Mouse (Mus musculus) kidney, postnatal 0 days (tissue): ENCODE data around the gene Mical2. TPM values are rescaled to one million over a fixed set of nuclear protein-coding genes. Genes with fewer than 3 reads are reported as not detected.

Source experiments
- ATAC-seq: fragments of 200-750 bp; cut with Nextera tagmentation; replicated peaks from 2 replicates; pipeline ENCODE4 v1.8.0; 2017; ENCODE audit warnings: low read depth, moderate number of reproducible peaks, moderate TSS enrichment, moderate library complexity; ENCODE audit not compliant: low FRiP score
- DNase-seq: peaks from one replicate; pipeline ENCODE4 v3.0.0-alpha.2; 2016; ENCODE audit warnings: low spot score
- H3K27ac ChIP-seq: fragments of 300-500 bp; sonication (generic); 2 replicates; pipeline ENCODE4 v1.5.1; 2014; ENCODE audit warnings: mild to moderate bottlenecking
- H3K27me3 ChIP-seq: fragments of 300-500 bp; sonication (generic); 2 replicates; pipeline ENCODE4 v1.6.1; 2014; ENCODE audit warnings: low read length, mixed read lengths; ENCODE audit not compliant: insufficient read depth
- H3K36me3 ChIP-seq: fragments of 300-500 bp; sonication (generic); 2 replicates; pipeline ENCODE4 v1.6.1; 2014; ENCODE audit warnings: low read length, mixed read lengths; ENCODE audit not compliant: insufficient read depth
- H3K4me1 ChIP-seq: fragments of 300-500 bp; sonication (generic); replicated peaks from 2 replicates; pipeline ENCODE4 v1.6.1; 2014; ENCODE audit warnings: antibody characterized with exemption, low read length, mixed read lengths; ENCODE audit not compliant: insufficient read depth
- H3K4me2 ChIP-seq: fragments of 300-500 bp; sonication (generic); 2 replicates; pipeline ENCODE4 v1.6.1; 2014; ENCODE audit warnings: mild to moderate bottlenecking, low read length, moderate library complexity, mixed read lengths
- H3K4me3 ChIP-seq: fragments of 300-500 bp; sonication (generic); replicated peaks from 2 replicates; pipeline ENCODE4 v1.5.1; 2014; ENCODE audit warnings: low read depth, low read length
- H3K9ac ChIP-seq: fragments of 300-500 bp; sonication (generic); 2 replicates; pipeline ENCODE4 v1.6.1; 2014; ENCODE audit warnings: low read depth, low read length
- H3K9me3 ChIP-seq: fragments of 300-500 bp; sonication (generic); replicated peaks from 2 replicates; pipeline ENCODE4 v1.6.1; 2016; ENCODE audit warnings: low read length, inconsistent platforms, mixed read lengths
- CTCF ChIP-seq: IDR thresholded peaks from 2 replicates; pipeline ENCODE4 v1.5.1; 2016; ENCODE audit warnings: antibody characterized with exemption, low read depth, mild to moderate bottlenecking, moderate library complexity
- WGBS: fragments of 180-500 bp; shearing (Covaris S2); extraction: QIAGEN DNeasy Blood & Tissue Kit; methylation state at CpG from one replicate; pipeline ENCODE4 v1.1.7; 2014; 5-methylcytosine and 5-hydroxymethylcytosine counted together
- polyA plus RNA-seq: library from polyadenylated mRNA; unstranded; fragments of >200 nt; fragmentation: Nextera tagmentation; extraction: Ambion mirVana; gene quantifications from 2 replicates; pipeline ENCODE4 v1.2.1, GENCODE M21; 2015

Gene Mical2
- polyA plus RNA-seq, 1 experiment from 2014 or later = 5.1 TPM

GRCm38 (mm10) chr7:112300141-112300540, 74.5 kb downstream of the Mical2 start:
- Histone ChIP-seq H3K4me1 (peaks cover 16% of the 10 kb centered on the region), H3K27ac (peak overlapping the region; percentile 85; the same call in 1 of the 2 replicates), H3K9me3 (no peaks in the 10 kb centered on the region), H3K4me2 (no peak overlapping the region), H3K9ac (no peak overlapping the region), H3K27me3 (no peaks in the 10 kb centered on the region), H3K4me3 (no peak overlapping the region), H3K36me3 (no peaks in the 10 kb centered on the region)
- DNase-seq (no peak), ATAC-seq (no peak)
- 27% methylated on average over 5 of the region's 5 CpGs for WGBS
- no peak for TF ChIP-seq CTCF

GRCm38 (mm10) chr7:112301052-112301451, 75.4 kb downstream of the Mical2 start:
- DNase-seq = no peak
- no peak for ATAC-seq
- H3K9me3 ChIP-seq = no peaks in the 10 kb centered on the region
- H3K27ac ChIP-seq = no peak overlapping the region
- H3K36me3 ChIP-seq = no peaks in the 10 kb centered on the region
- peaks cover 16% of the 10 kb centered on the region for H3K4me1 ChIP-seq
- TF ChIP-seq CTCF = peak; percentile 34; the same call in 1 of the 2 replicates
- H3K9ac ChIP-seq = no peak overlapping the region
- no peaks in the 10 kb centered on the region for H3K27me3 ChIP-seq
- no peak overlapping the region for H3K4me3 ChIP-seq
- H3K4me2 ChIP-seq = no peak overlapping the region

- Histone ChIP-seq H3K27me3 (no peaks in the 10 kb centered on the region), H3K4me1 (peaks cover 3% of the 10 kb centered on the region), H3K27ac (no peak overlapping the region), H3K4me3 (no peak overlapping the region), H3K9ac (no peak overlapping the region), H3K36me3 (no peaks in the 10 kb centered on the region), H3K4me2 (no peak overlapping the region), H3K9me3 (no peaks in the 10 kb centered on the region)
- DNase-seq = no peak
- 84% methylated on average over 8 of the region's 8 CpGs for WGBS
- no peak for TF ChIP-seq CTCF
- no peak for ATAC-seq
These were observed 78.7 kb downstream of the Mical2 start for GRCm38 (mm10) chr7:112304382-112304781.

- WGBS = 87% methylated on average over 11 of the region's 11 CpGs
- TF ChIP-seq CTCF = 0 out of 2 replicates have a peak, but pooled peaks have one; percentile 8
- no peak overlapping the region for H3K27ac ChIP-seq
- DNase-seq = no peak
- no peaks in the 10 kb centered on the region for H3K9me3 ChIP-seq
- ATAC-seq = no peak
- no peak overlapping the region for H3K4me3 ChIP-seq
- no peak overlapping the region for H3K4me2 ChIP-seq
- peaks cover 4% of the 10 kb centered on the region; the same call in 1 of the 2 replicates for H3K4me1 ChIP-seq
- no peaks in the 10 kb centered on the region for H3K36me3 ChIP-seq
- H3K27me3 ChIP-seq = no peaks in the 10 kb centered on the region
- H3K9ac ChIP-seq = no peak overlapping the region
These were observed 83.8 kb downstream of the Mical2 start for GRCm38 (mm10) chr7:112309289-112310016.

GRCm38 (mm10) chr7:112310017-112310360, 84.3 kb downstream of the Mical2 start:
- H3K4me3 ChIP-seq = no peak overlapping the region
- H3K27ac ChIP-seq = no peak overlapping the region
- no peaks in the 10 kb centered on the region for H3K9me3 ChIP-seq
- peaks cover 4% of the 10 kb centered on the region; the same call in 1 of the 2 replicates for H3K4me1 ChIP-seq
- 71% methylated on average over 4 of the region's 4 CpGs for WGBS
- TF ChIP-seq CTCF = no peak
- no peaks in the 10 kb centered on the region for H3K36me3 ChIP-seq
- H3K4me2 ChIP-seq = no peak overlapping the region
- DNase-seq = no peak
- no peaks in the 10 kb centered on the region for H3K27me3 ChIP-seq
- no peak for ATAC-seq
- H3K9ac ChIP-seq = no peak overlapping the region

GRCm38 (mm10) chr7:112313211-112313610, 87.6 kb downstream of the Mical2 start:
- peak; percentile 66 for DNase-seq
- H3K4me2 ChIP-seq = no peak overlapping the region
- no peak overlapping the region for H3K4me3 ChIP-seq
- H3K9me3 ChIP-seq = no peaks in the 10 kb centered on the region
- H3K4me1 ChIP-seq = peaks cover 4% of the 10 kb centered on the region; the same call in 1 of the 2 replicates
- WGBS = 50% methylated on average over 5 of the region's 5 CpGs
- H3K36me3 ChIP-seq = no peaks in the 10 kb centered on the region
- TF ChIP-seq CTCF = no peak
- no peak for ATAC-seq
- H3K9ac ChIP-seq = no peak overlapping the region
- H3K27ac ChIP-seq = no peak overlapping the region
- no peaks in the 10 kb centered on the region; the same call in 1 of the 2 replicates for H3K27me3 ChIP-seq

- DNase-seq = no peak
- no peak overlapping the region for H3K4me3 ChIP-seq
- no peaks in the 10 kb centered on the region for H3K9me3 ChIP-seq
- peaks cover 4% of the 10 kb centered on the region; the same call in 1 of the 2 replicates for H3K4me1 ChIP-seq
- no peaks in the 10 kb centered on the region; the same call in 1 of the 2 replicates for H3K27me3 ChIP-seq
- 41% methylated on average over 5 of the region's 5 CpGs for WGBS
- H3K27ac ChIP-seq = no peak overlapping the region
- no peaks in the 10 kb centered on the region for H3K36me3 ChIP-seq
- no peak for ATAC-seq
- no peak overlapping the region for H3K4me2 ChIP-seq
- TF ChIP-seq CTCF = no peak
- no peak overlapping the region for H3K9ac ChIP-seq
These were observed 88.0 kb downstream of the Mical2 start for GRCm38 (mm10) chr7:112313670-112314069.
